Mouse (Mus musculus): Measurements from ENCODE around the gene Tns2.

DNA sequence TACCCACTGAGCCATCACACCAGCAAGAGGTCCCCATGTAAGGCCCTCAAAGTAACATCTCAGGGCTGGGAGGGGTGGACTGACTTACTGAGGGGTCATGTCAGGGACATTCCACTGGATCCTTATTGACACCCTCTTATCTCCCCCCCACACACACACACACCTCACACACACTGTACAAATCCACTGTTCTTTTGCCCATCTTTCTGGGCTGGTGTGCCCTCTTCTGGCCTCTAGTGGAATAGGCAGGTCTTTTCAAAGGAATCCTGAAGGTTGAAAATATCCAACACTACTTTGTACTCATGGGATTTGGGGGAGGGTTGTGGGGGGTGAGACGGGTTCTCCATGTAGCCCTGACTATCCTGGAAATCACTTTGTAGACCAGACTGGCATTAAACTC lies 46.7 kb downstream of the Tns2 start:
- TF ChIP-seq POLR2A (IDR thresholded peaks at IDR 0.05; ENCODE audit: low read depth, low read length): no peak
- TF ChIP-seq CTCF (IDR thresholded peaks at IDR 0.05; ENCODE audit: extremely low read depth, insufficient read length, insufficient replicate concordance, low read depth, low read length): peak; percentile 56; the same call in 1 of the 2 replicates
